Mouse (Mus musculus) lung, adult 2 months (tissue): ENCODE measurements around the gene Gtdc1.

Experiments
- CTCF ChIP-seq: fragments of 200-500 bp; IDR thresholded peaks from 2 replicates; pipeline ENCODE4 v1.5.1; 2011; ENCODE audit warnings: mild to moderate bottlenecking, low read length, control low read depth; ENCODE audit not compliant: insufficient read depth
- POLR2A ChIP-seq: fragments of 200-500 bp; IDR thresholded peaks from 2 replicates; pipeline ENCODE4 v1.6.1; 2011; ENCODE audit warnings: low read depth, mild to moderate bottlenecking, control low read depth, low read length, borderline replicate concordance; ENCODE audit errors: extremely low read depth

DNA sequence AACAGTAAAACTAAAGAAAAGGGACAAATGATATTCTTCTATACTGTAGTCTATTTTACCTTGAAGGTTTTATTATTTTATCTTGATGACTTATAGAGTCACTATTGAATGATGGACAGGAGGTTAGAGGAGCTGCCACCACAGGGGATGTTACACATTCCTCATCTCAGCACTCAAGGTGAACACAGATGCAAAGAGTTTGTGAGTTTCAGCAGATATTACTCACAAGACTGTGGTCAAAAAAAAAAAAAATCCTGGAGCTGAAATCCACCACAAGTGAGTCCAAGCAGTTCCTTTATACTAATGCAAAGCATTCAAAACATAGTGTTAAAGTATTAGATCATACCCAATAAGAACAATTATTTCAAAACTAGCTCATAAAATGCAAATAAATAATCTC lies 62.7 kb downstream of the Gtdc1 start:
- no peak for TF ChIP-seq CTCF
- TF ChIP-seq POLR2A = no peak
